Mouse (Mus musculus): ENCODE measurements around the gene Frmd8.

DNA sequence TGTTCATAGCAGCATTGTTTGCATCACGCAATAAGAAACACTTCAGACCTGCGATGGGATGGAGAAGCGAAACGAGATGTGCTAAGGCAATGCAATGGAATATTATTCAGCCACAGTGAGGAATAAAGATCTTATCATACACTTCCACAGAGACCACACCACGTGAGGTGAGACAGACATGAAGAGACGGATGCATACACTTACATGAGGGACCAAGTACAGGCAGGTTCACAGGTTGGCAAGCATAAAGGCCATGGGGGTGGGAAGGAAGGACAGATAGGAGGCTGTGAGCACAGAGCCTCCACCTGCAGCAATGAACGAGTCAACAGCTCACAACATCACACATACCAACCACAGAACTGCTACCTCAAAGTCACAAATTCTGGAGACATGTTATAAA, 44.3 kb downstream of the Frmd8 start:
- no peak for TF ChIP-seq CHD2 (IDR thresholded peaks at IDR 0.05; ENCODE audit: low read depth, low read length)
- no peak for TF ChIP-seq ZC3H11A (IDR thresholded peaks at IDR 0.05; ENCODE audit: borderline replicate concordance, low read depth, low read length)
- no peak for TF ChIP-seq ZNF384 (IDR thresholded peaks at IDR 0.05; ENCODE audit: low read depth, low read length)
- no peak for TF ChIP-seq HCFC1 (IDR thresholded peaks at IDR 0.05; ENCODE audit: borderline replicate concordance, insufficient read depth, low read length)
- no peak for TF ChIP-seq MAFK (IDR thresholded peaks at IDR 0.05; ENCODE audit: insufficient read depth, low read depth, low read length)
